Mouse (Mus musculus) gastrocnemius, adult 18-20 months (tissue): ENCODE measurements around the gene Ugt1a5. TPM values are rescaled to one million over a fixed set of nuclear protein-coding genes. Genes with fewer than 3 reads are reported as not detected.
"Not testable (repeated sequence)": the region's sequence is repeated elsewhere in the genome, so short reads cannot be mapped to it uniquely, and the experiment has no call there.

Experiments used
- DNase-seq: peaks from one replicate; pipeline ENCODE4 v3.0.0; 2021; ENCODE audit warnings: low spot score
- total RNA-seq, 2 experiments: library from RNA; stranded (reverse); gene quantifications; 2 replicates each; pipeline ENCODE4 v1.2.3; 2021

Gene Ugt1a5
- total RNA-seq, 2 experiments from 2014 or later = 0.14 TPM; not detected in 1

- DNase-seq = peak; percentile 13
Observed at GRCm38 (mm10) chr1:88223591-88223990, 57.8 kb downstream of the Ugt1a5 start.

GRCm38 (mm10) chr1:88224029-88224776 is 58.4 kb downstream of the Ugt1a5 start:
- peak; percentile 23 for DNase-seq

- DNase-seq = not testable (repeated sequence)
Observed at GRCm38 (mm10) chr1:88225301-88225700, 59.5 kb downstream of the Ugt1a5 start.

GRCm38 (mm10) chr1:88225741-88226140 is 59.9 kb downstream of the Ugt1a5 start:
- peak; percentile 4 for DNase-seq

GRCm38 (mm10) chr1:88226670-88227379 is 61.0 kb downstream of the Ugt1a5 start, which contains the start of gene Mroh2a:
Gene Mroh2a, plus strand, starts transcription at chr1:88226986.
- DNase-seq = peak; percentile 1

GRCm38 (mm10) chr1:88227482-88227881 is 61.7 kb downstream of the Ugt1a5 start:
- no peak for DNase-seq

- no peak for DNase-seq
Observed at GRCm38 (mm10) chr1:88228121-88228520, 62.3 kb downstream of the Ugt1a5 start.

GRCm38 (mm10) chr1:88229566-88229965 is 63.8 kb downstream of the Ugt1a5 start:
- DNase-seq = no peak

GRCm38 (mm10) chr1:88229986-88230385 is 64.2 kb downstream of the Ugt1a5 start:
- no peak for DNase-seq

- DNase-seq = no peak
Observed at GRCm38 (mm10) chr1:88230421-88230820, 64.6 kb downstream of the Ugt1a5 start.

GRCm38 (mm10) chr1:88230981-88231802 is 65.4 kb downstream of the Ugt1a5 start:
- no peak for DNase-seq

- DNase-seq = no peak
Observed at GRCm38 (mm10) chr1:88231803-88232499, 66.1 kb downstream of the Ugt1a5 start.

GRCm38 (mm10) chr1:88232664-88233380 is 67.0 kb downstream of the Ugt1a5 start:
- no peak for DNase-seq

GRCm38 (mm10) chr1:88233421-88234247 is 67.8 kb downstream of the Ugt1a5 start:
- no peak for DNase-seq

- DNase-seq = no peak
Observed at GRCm38 (mm10) chr1:88234248-88234610, 68.4 kb downstream of the Ugt1a5 start.

GRCm38 (mm10) chr1:88234646-88235045 is 68.8 kb downstream of the Ugt1a5 start:
- no peak for DNase-seq

GRCm38 (mm10) chr1:88235046-88235893 is 69.5 kb downstream of the Ugt1a5 start:
- DNase-seq = no peak

- DNase-seq = no peak
Observed at GRCm38 (mm10) chr1:88235894-88236415, 70.1 kb downstream of the Ugt1a5 start.

GRCm38 (mm10) chr1:88237311-88237710 is 71.5 kb downstream of the Ugt1a5 start:
- no peak for DNase-seq
